Mouse (Mus musculus): ENCODE measurements around the gene Mrto4. TPM values are rescaled to one million over a fixed set of nuclear protein-coding genes. Genes with fewer than 3 reads are reported as not detected.
A peak's percentile ranks its signal among the peaks of the same experiment; 100 is the strongest.

Mrto4 gene
- total and polyA plus RNA-seq, 3 experiments: 16.5 to 31.3 (median 27.1) TPM

DNA sequence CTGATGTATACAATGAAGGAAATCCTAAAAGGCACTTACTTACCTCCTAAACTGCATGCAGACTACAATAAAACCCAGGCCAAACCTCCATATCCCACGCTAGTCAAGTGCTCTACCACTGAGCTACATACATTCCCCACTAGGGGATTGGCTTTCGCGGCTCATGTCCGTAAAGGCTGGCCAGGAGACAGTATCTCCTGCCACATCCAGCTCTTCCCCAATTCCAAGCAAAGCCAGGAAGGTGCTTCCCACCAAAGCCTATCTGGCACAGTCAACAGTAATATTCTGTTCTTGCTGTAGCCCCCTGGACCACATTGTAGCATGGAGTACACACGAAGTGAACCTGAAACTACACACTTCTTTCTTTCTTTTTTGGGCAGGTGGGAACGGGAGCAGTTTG is 42.7 kb downstream of the Mrto4 start:
- TF ChIP-seq CTCF (IDR thresholded peaks at IDR 0.05): no peak
- Histone ChIP-seq H3K4me3 (peak overlapping the region; percentile 100), H3K27ac (peak overlapping the region; percentile 83), H3K4me1 (ENCODE audit: control insufficient read depth, insufficient read depth, low read length) (peaks cover 6% of the 10 kb centered on the region), H3K79me2 (replicated peaks; ENCODE audit: control insufficient read depth, insufficient read depth, low read length) (no peaks in the 10 kb centered on the region), H3K36me3 (ENCODE audit: control insufficient read depth, insufficient read depth, low read length) (no peaks in the 10 kb centered on the region), H3K27me3 (ENCODE audit: control insufficient read depth, insufficient read depth, low read length) (no peaks in the 10 kb centered on the region), H3K9ac (ENCODE audit: low read depth, low read length) (no peak overlapping the region; the same call in 1 of the 2 replicates)
- DNase-seq: no peak
- intact Hi-C loops (cut with DNase I): no loop called here
- WGBS: 51% methylated on average over 6 of the region's 6 CpGs

DNA sequence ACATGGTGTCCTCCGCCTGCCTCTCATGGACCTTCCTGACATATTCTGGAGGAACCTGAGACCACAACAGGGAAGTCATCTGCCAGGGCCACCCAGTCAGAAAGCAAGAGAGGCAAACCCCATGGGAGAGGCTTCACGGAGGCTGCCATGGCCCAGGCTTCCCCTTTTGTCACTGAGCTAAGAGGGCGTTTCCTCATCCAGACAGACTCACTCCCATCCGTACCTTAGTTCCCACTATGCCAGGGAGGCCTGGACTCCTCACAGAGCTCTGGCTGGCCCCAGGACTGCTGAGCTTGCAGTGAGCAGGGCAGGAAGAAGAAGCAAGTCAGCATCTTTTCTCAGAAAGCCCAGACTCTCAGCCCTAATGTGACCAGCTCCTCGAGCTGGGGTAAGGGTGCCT is 44.5 kb downstream of the Mrto4 start:
- WGBS: 86% methylated on average over 5 of the region's 5 CpGs
- no peaks in the 10 kb centered on the region for H3K36me3 ChIP-seq (ENCODE audit: control insufficient read depth, insufficient read depth, low read length)
- H3K79me2 ChIP-seq (replicated peaks; ENCODE audit: control insufficient read depth, insufficient read depth, low read length): no peaks in the 10 kb centered on the region
- H3K4me1 ChIP-seq (ENCODE audit: control insufficient read depth, insufficient read depth, low read length): peaks cover 6% of the 10 kb centered on the region
- H3K4me3 ChIP-seq: no peak overlapping the region
- no peaks in the 10 kb centered on the region for H3K27me3 ChIP-seq (ENCODE audit: control insufficient read depth, insufficient read depth, low read length)
- no peak for TF ChIP-seq EP300 (IDR thresholded peaks at IDR 0.05; ENCODE audit: insufficient read depth, low read depth, low read length)
- no peak for TF ChIP-seq CTCF (IDR thresholded peaks at IDR 0.05)
- no peak for TF ChIP-seq POLR2A (IDR thresholded peaks at IDR 0.05; ENCODE audit: insufficient read depth, low read depth, low read length)
- peak in 1 of 2 experiments; percentile 65 for DNase-seq
- H3K27ac ChIP-seq: no peak overlapping the region
- intact Hi-C loops (cut with DNase I): no loop called here
- no peak overlapping the region for H3K9ac ChIP-seq (ENCODE audit: low read depth, low read length)

- intact Hi-C loops (cut with DNase I): no loop called here
- TF ChIP-seq EP300 (IDR thresholded peaks at IDR 0.05; ENCODE audit: insufficient read depth, low read depth, low read length) (no peak), CTCF (IDR thresholded peaks at IDR 0.05) (no peak), POLR2A (IDR thresholded peaks at IDR 0.05; ENCODE audit: insufficient read depth, low read depth, low read length) (no peak)
- Histone ChIP-seq H3K4me3 (no peak overlapping the region), H3K79me2 (replicated peaks; ENCODE audit: control insufficient read depth, insufficient read depth, low read length) (no peaks in the 10 kb centered on the region), H3K9ac (ENCODE audit: low read depth, low read length) (no peak overlapping the region), H3K27ac (no peak overlapping the region), H3K36me3 (ENCODE audit: control insufficient read depth, insufficient read depth, low read length) (no peaks in the 10 kb centered on the region), H3K4me1 (ENCODE audit: control insufficient read depth, insufficient read depth, low read length) (peaks cover 4% of the 10 kb centered on the region), H3K27me3 (ENCODE audit: control insufficient read depth, insufficient read depth, low read length) (no peaks in the 10 kb centered on the region)
- 94% methylated on average over 3 of the region's 3 CpGs for WGBS
- DNase-seq: no peak
Observed at GRCm38 (mm10) chr4:139305521-139305920, 46.9 kb downstream of the Mrto4 start.

DNA sequence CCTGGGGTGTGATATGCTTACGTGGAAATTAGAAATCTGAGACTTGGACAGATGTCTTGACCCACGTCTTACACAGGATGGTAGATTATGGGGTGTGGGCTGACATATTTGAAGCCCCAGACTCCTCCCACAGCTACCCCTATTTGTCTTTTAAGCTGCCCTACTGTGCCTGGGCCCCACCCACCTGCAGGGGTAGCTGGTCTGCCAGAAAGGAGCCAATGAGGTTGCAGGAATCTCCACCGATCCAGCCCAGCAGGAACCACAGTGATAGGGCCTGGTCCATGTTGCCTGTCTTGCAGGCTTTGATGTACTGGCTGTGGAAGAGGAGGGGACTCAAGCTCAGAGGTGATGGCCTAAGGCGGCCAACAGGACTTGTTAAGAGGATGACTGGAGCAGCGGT is 50.1 kb downstream of the Mrto4 start:
- Histone ChIP-seq H3K27ac (no peak overlapping the region), H3K4me3 (no peak overlapping the region), H3K27me3 (ENCODE audit: control insufficient read depth, insufficient read depth, low read length) (no peaks in the 10 kb centered on the region), H3K36me3 (ENCODE audit: control insufficient read depth, insufficient read depth, low read length) (no peaks in the 10 kb centered on the region), H3K4me1 (ENCODE audit: control insufficient read depth, insufficient read depth, low read length) (peaks cover 1% of the 10 kb centered on the region; the same call in 1 of the 2 replicates), H3K9ac (ENCODE audit: low read depth, low read length) (no peak overlapping the region), H3K79me2 (replicated peaks; ENCODE audit: control insufficient read depth, insufficient read depth, low read length) (no peaks in the 10 kb centered on the region)
- no peak for DNase-seq
- 79% methylated on average over 5 of the region's 5 CpGs for WGBS
- intact Hi-C loops (cut with DNase I): no loop called here
- TF ChIP-seq EP300 (IDR thresholded peaks at IDR 0.05; ENCODE audit: insufficient read depth, low read depth, low read length): no peak
- TF ChIP-seq CTCF (IDR thresholded peaks at IDR 0.05): no peak
- no peak for TF ChIP-seq POLR2A (IDR thresholded peaks at IDR 0.05; ENCODE audit: insufficient read depth, low read depth, low read length)

- no peaks in the 10 kb centered on the region for H3K36me3 ChIP-seq (ENCODE audit: control insufficient read depth, insufficient read depth, low read length)
- intact Hi-C loops (cut with DNase I): no loop called here
- no peak for DNase-seq
- no peaks in the 10 kb centered on the region for H3K27me3 ChIP-seq (ENCODE audit: control insufficient read depth, insufficient read depth, low read length)
- TF ChIP-seq CTCF (IDR thresholded peaks at IDR 0.05) (no peak), EP300 (IDR thresholded peaks at IDR 0.05; ENCODE audit: insufficient read depth, low read depth, low read length) (no peak), POLR2A (IDR thresholded peaks at IDR 0.05; ENCODE audit: insufficient read depth, low read depth, low read length) (no peak)
- no peaks in the 10 kb centered on the region for H3K79me2 ChIP-seq (replicated peaks; ENCODE audit: control insufficient read depth, insufficient read depth, low read length)
- H3K9ac ChIP-seq (ENCODE audit: low read depth, low read length): no peak overlapping the region
- H3K4me3 ChIP-seq: no peak overlapping the region
- peaks cover 1% of the 10 kb centered on the region; the same call in 1 of the 2 replicates for H3K4me1 ChIP-seq (ENCODE audit: control insufficient read depth, insufficient read depth, low read length)
- H3K27ac ChIP-seq: no peak overlapping the region
- 90% methylated on average over 8 of the region's 8 CpGs for WGBS
Observed at GRCm38 (mm10) chr4:139301780-139302179, 50.6 kb downstream of the Mrto4 start.

DNA sequence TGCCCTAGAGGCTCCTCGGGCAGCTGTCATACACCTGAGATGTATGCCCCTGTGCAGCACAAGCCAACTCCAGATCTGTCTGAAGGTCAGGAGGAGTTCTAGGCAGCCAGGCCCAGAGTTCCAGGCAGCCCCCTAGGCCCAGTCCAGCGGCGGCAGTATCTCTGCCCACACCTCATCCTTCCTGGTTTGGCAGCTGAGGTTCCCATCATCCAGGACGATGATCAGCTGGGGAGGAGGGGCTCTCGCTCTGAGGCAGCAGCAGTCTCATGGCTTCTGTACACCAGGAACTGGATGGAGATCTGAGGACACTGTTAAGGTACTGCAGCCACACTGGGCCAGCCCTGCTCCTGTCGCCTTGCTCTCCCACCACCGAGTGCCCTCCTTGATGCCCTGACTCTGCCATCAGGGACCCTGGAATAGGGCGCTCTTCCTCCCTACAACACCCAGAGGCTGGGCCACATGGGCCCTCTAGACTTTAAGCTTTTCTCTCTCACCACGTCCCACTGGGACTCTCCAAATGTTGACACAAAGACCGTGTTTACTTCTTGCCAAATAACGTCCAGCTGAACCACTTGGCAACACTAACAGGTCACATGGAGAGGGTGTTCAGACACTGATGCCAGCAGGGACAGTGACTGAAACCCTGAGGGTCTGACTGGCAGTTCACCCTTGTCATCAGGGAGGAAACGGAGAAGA is 53.6 kb downstream of the Mrto4 start:
- 57% methylated on average over 12 of the region's 12 CpGs for WGBS
- intact Hi-C loops (cut with DNase I): no loop called here
- H3K79me2 ChIP-seq (replicated peaks; ENCODE audit: control insufficient read depth, insufficient read depth, low read length): no peaks in the 10 kb centered on the region

More for the DNA sequence above, 53.6 kb downstream of the Mrto4 start:
- H3K27ac ChIP-seq: no peak overlapping the region
- TF ChIP-seq CTCF (IDR thresholded peaks at IDR 0.05): no peak
- no peak for TF ChIP-seq EP300 (IDR thresholded peaks at IDR 0.05; ENCODE audit: insufficient read depth, low read depth, low read length)
- no peak for TF ChIP-seq POLR2A (IDR thresholded peaks at IDR 0.05; ENCODE audit: insufficient read depth, low read depth, low read length)
- no peaks in the 10 kb centered on the region for H3K36me3 ChIP-seq (ENCODE audit: control insufficient read depth, insufficient read depth, low read length)
- H3K4me1 ChIP-seq (ENCODE audit: control insufficient read depth, insufficient read depth, low read length): peaks cover 1% of the 10 kb centered on the region; the same call in 1 of the 2 replicates
- H3K27me3 ChIP-seq (ENCODE audit: control insufficient read depth, insufficient read depth, low read length): no peaks in the 10 kb centered on the region
- no peak for DNase-seq
- no peak overlapping the region for H3K9ac ChIP-seq (ENCODE audit: low read depth, low read length)
- H3K4me3 ChIP-seq: no peak overlapping the region
